Mouse (Mus musculus): ENCODE measurements at regions not wholly inside any gene's neighbourhood (a gene's known extent, or its start where the extent isn't known, plus 50 kb on each side); places are given as distances from the start of the nearest gene placed in this dataset.

DNA sequence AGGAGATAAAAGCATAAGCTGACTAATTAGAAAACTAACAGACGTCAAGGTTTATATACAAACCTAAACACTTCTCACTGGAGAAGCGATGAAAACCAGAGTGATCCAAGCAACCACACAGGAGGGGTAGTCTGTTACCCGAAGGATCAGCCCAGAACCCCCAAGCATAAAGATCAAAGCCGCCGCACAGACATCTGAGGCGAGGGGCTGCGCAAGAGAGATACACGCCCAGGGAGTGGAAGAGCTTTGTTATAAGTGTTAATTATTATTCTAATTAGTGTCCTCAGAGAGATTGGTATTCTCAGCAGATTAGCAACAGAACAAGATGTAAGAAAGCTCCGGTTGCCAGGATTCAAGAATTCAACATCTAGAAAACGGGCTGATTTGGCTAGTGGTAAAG lies 281.2 kb downstream of the Atp23 start:
- Histone ChIP-seq H3K9me3 (no peaks in the 10 kb centered on the region), H3K4me2 (peak overlapping the region; percentile 32), H3K36me3 (no peaks in the 10 kb centered on the region), H3K9ac (no peak overlapping the region), H3K4me3 (no peak overlapping the region), H3K27me3 (no peaks in the 10 kb centered on the region), H3K27ac (replicated peaks) (no peak overlapping the region), H3K4me1 (replicated peaks) (peaks cover 9% of the 10 kb centered on the region; the same call in 1 of the 2 replicates)
- WGBS: 31% methylated on average over 10 of the region's 10 CpGs
- ATAC-seq (ENCODE audit: low read depth): no peak

GRCm38 (mm10) chr10:126612226-126612625 lies 288.9 kb downstream of the Atp23 start:
- H3K4me3 ChIP-seq: no peak overlapping the region
- H3K4me2 ChIP-seq: no peak overlapping the region
- H3K36me3 ChIP-seq: no peaks in the 10 kb centered on the region
- H3K9me3 ChIP-seq: no peaks in the 10 kb centered on the region
- no peak for ATAC-seq (ENCODE audit: low read depth)
- no peak overlapping the region for H3K27ac ChIP-seq (replicated peaks)
- no peaks in the 10 kb centered on the region for H3K27me3 ChIP-seq
- no peak overlapping the region for H3K9ac ChIP-seq
- 0 out of 2 replicates have a peak, but pooled peaks cover 9% of the 10 kb centered on the region for H3K4me1 ChIP-seq (replicated peaks)
- WGBS: 64% methylated on average over 4 of the region's 4 CpGs

DNA sequence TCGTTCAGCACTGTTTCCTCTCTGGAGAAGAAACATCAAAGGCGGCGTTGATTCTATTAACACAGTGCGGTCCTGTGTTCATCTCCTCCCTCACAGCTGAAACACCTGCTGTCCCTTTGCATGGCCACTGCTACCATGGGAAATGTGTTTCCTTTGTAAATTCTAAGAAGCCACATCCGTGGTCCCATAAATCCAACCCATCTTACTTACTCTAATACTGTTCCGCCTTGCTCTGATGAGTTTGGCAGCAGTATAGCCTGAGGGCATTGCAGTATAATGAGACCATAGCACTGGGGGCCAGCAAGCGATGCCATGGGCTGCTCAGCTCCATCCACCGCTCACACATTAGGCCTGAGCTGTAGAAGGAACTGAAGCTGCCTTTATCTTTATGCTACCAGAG lies 290.6 kb downstream of the Atp23 start:
- no peak for ATAC-seq (ENCODE audit: low read depth)
- Histone ChIP-seq H3K4me3 (no peak overlapping the region), H3K36me3 (no peaks in the 10 kb centered on the region), H3K9ac (no peak overlapping the region), H3K27me3 (no peaks in the 10 kb centered on the region), H3K4me2 (no peak overlapping the region), H3K27ac (replicated peaks) (no peak overlapping the region), H3K4me1 (replicated peaks) (0 out of 2 replicates have a peak, but pooled peaks cover 9% of the 10 kb centered on the region), H3K9me3 (no peaks in the 10 kb centered on the region)
- WGBS: 57% methylated on average over 8 of the region's 8 CpGs

DNA sequence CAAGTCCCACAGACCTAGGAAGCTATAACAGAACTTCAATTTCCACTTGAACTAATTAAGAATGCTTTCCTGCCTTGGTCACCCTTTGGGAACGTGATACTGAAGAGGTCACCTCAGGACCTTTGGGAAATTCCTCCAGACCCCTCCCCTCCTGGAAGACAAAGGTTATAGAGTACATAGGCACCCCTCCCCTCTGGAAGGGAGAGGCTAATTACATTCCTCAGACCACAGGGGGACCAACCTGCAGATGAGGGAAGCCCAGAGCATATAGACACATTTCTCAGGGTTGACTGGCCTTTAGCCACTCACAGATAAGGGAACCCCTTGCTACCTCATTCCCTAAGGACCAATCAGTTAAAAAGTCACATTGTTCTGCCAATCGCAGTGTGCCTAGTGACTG lies 301.5 kb downstream of the Atp23 start:
- Histone ChIP-seq H3K4me1 (replicated peaks) (no peaks in the 10 kb centered on the region), H3K36me3 (no peaks in the 10 kb centered on the region), H3K4me3 (no peak overlapping the region), H3K27ac (replicated peaks) (no peak overlapping the region), H3K4me2 (no peak overlapping the region), H3K27me3 (no peaks in the 10 kb centered on the region), H3K9me3 (no peaks in the 10 kb centered on the region), H3K9ac (no peak overlapping the region)
- 84% methylated on average over 2 of the region's 2 CpGs for WGBS
- ATAC-seq (ENCODE audit: low read depth): no peak

DNA sequence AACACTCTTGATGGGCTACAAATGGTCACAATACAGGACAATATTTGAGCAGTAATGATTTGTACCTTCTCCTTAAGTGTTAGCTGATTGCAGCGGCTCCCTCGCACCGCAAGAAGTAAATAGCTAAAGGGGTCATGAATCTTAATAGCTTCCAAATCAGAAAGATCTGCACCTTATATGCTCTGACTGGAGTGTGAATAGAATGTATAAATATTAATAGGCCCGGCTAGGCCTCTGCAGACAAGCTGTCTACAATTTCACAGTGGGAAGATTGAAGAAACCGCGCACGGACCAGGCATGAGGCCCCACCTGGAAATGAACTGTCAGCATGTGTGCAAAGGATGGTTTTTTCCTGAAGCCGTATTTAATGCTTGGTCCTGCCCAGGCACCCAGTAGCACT lies 333.0 kb downstream of the Atp23 start:
- Histone ChIP-seq H3K36me3 (no peaks in the 10 kb centered on the region), H3K9me3 (no peaks in the 10 kb centered on the region), H3K9ac (no peak overlapping the region), H3K4me2 (no peak overlapping the region), H3K4me1 (replicated peaks) (no peaks in the 10 kb centered on the region), H3K27ac (replicated peaks) (0 out of 2 replicates have a peak overlapping the region, but pooled peaks have one; percentile 23), H3K27me3 (no peaks in the 10 kb centered on the region), H3K4me3 (no peak overlapping the region)
- WGBS: 56% methylated on average over 8 of the region's 8 CpGs
- ATAC-seq (ENCODE audit: low read depth): no peak

- Histone ChIP-seq H3K4me1 (replicated peaks) (no peaks in the 10 kb centered on the region), H3K9ac (no peak overlapping the region), H3K9me3 (no peaks in the 10 kb centered on the region), H3K4me3 (no peak overlapping the region), H3K4me2 (no peak overlapping the region), H3K27me3 (no peaks in the 10 kb centered on the region), H3K27ac (replicated peaks) (no peak overlapping the region), H3K36me3 (no peaks in the 10 kb centered on the region)
- no peak for ATAC-seq (ENCODE audit: low read depth)
- WGBS: 89% methylated on average over 14 of the region's 14 CpGs
Observed at GRCm38 (mm10) chr10:126565326-126565725, 335.8 kb downstream of the Atp23 start.

DNA sequence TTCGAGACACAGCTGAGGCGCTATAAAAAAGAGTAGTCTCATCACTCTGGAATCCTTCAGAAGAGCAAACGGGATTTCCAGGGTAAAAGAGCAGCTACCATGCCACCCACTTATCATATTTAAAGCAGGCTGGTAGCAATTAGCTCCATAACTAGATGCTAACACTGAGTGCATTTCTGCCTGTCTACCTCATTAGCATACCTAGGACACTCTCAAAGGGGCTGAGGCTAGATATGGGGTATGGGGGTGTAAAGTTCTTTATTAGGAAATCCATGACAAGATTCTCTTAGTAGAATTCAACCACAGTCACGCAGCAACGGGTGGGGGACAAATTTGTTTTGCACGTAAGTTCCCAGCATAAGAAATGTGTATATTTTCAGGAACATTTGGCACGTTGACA lies 346.1 kb downstream of the Atp23 start:
- no peak overlapping the region for H3K9ac ChIP-seq
- H3K4me1 ChIP-seq (replicated peaks): no peaks in the 10 kb centered on the region
- 88% methylated on average over 7 of the region's 7 CpGs for WGBS
- no peak overlapping the region for H3K4me2 ChIP-seq
- H3K9me3 ChIP-seq: no peaks in the 10 kb centered on the region
- H3K36me3 ChIP-seq: no peaks in the 10 kb centered on the region
- no peak for ATAC-seq (ENCODE audit: low read depth)
- no peak overlapping the region for H3K4me3 ChIP-seq
- no peaks in the 10 kb centered on the region for H3K27me3 ChIP-seq
- H3K27ac ChIP-seq (replicated peaks): no peak overlapping the region

DNA sequence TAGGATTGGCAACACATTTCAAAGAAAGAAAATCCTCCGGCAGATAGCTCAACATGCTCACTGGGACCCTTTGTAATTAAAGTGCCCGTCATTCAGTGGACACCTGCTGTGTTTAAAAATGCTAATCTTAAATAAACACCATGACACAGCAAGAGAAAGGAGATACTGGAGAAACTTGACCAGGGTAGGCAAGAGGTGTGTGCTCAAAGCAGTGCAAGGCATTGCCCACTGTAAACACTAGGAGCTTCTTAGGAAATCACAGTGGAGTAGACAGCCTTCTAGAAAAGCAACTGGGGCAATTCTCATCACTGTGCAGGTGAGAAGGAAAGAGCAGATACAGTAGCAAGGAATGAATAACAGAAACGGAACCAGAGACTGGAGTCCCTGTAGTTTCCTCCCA lies 369.2 kb downstream of the Atp23 start:
- Histone ChIP-seq H3K36me3 (no peaks in the 10 kb centered on the region), H3K9ac (no peak overlapping the region), H3K4me2 (no peak overlapping the region), H3K9me3 (no peaks in the 10 kb centered on the region), H3K27ac (replicated peaks) (no peak overlapping the region), H3K4me3 (no peak overlapping the region), H3K27me3 (peaks cover 4% of the 10 kb centered on the region; the same call in 1 of the 2 replicates), H3K4me1 (replicated peaks) (peaks cover 11% of the 10 kb centered on the region)
- WGBS: 39% methylated on average over 3 of the region's 3 CpGs
- ATAC-seq (ENCODE audit: low read depth): no peak

DNA sequence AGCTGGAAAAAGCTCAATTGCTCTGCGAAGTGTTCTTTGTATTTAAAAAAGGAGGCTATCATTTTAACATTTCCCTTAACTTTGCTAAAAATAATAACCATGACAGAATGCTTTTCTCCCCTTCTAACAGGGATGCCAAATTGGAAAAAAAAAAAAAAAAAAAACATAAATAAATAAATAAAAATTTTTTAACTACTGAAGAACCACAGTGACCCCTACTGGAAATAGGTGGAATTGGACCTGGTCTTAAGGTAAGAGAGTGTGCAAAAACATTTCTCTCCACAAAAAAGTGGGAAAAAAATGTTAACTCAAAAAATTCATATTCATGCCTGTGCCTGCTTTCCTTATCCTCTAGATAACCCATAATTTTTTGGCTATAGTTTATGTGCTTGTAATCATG lies 369.8 kb downstream of the Atp23 start:
- H3K4me1 ChIP-seq (replicated peaks): peaks cover 6% of the 10 kb centered on the region
- H3K4me3 ChIP-seq: no peak overlapping the region
- no peak overlapping the region for H3K27ac ChIP-seq (replicated peaks)
- H3K36me3 ChIP-seq: no peaks in the 10 kb centered on the region
- peaks cover 4% of the 10 kb centered on the region; the same call in 1 of the 2 replicates for H3K27me3 ChIP-seq
- no peak overlapping the region for H3K4me2 ChIP-seq
- ATAC-seq (ENCODE audit: low read depth): no peak
- H3K9me3 ChIP-seq: no peaks in the 10 kb centered on the region
- WGBS: 71% methylated on average over 1 of the region's 1 CpGs
- no peak overlapping the region for H3K9ac ChIP-seq

DNA sequence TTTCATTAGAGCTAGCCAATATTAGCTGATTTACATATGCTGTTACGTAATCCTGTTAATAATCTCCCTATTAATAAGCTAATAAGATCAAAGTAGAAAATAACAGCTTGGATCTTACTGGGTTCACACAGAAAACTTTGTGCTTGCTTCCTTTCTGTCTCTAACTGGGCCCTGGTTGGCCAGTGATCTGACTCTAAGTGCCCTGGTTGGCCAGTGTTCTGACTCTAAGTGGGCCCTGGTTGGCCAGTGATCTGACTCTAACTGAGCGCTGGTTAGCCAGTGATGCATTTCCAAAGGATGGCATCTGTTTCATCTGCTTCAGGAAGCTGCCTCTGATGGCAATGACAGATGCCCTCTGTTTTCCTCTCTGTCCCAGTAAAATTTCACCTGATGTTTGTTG lies 372.4 kb downstream of the Atp23 start:
- H3K36me3 ChIP-seq: no peaks in the 10 kb centered on the region
- peaks cover 4% of the 10 kb centered on the region; the same call in 1 of the 2 replicates for H3K4me1 ChIP-seq (replicated peaks)
- H3K27ac ChIP-seq (replicated peaks): no peak overlapping the region
- H3K27me3 ChIP-seq: peaks cover 4% of the 10 kb centered on the region; the same call in 1 of the 2 replicates
- no peak overlapping the region for H3K4me3 ChIP-seq
- H3K4me2 ChIP-seq: no peak overlapping the region
- no peak for ATAC-seq (ENCODE audit: low read depth)
- H3K9me3 ChIP-seq: no peaks in the 10 kb centered on the region
- no peak overlapping the region for H3K9ac ChIP-seq
- 87% methylated on average over 2 of the region's 2 CpGs for WGBS

- Histone ChIP-seq H3K9me3 (no peaks in the 10 kb centered on the region), H3K4me3 (no peak overlapping the region), H3K4me2 (no peak overlapping the region), H3K4me1 (replicated peaks) (peaks cover 16% of the 10 kb centered on the region), H3K9ac (no peak overlapping the region), H3K27ac (replicated peaks) (no peak overlapping the region), H3K36me3 (no peaks in the 10 kb centered on the region), H3K27me3 (peaks cover 4% of the 10 kb centered on the region; the same call in 1 of the 2 replicates)
- WGBS: 17% methylated on average over 5 of the region's 5 CpGs
- no peak for ATAC-seq (ENCODE audit: low read depth)
Observed at GRCm38 (mm10) chr10:126526186-126526585, 375.0 kb downstream of the Atp23 start.

DNA sequence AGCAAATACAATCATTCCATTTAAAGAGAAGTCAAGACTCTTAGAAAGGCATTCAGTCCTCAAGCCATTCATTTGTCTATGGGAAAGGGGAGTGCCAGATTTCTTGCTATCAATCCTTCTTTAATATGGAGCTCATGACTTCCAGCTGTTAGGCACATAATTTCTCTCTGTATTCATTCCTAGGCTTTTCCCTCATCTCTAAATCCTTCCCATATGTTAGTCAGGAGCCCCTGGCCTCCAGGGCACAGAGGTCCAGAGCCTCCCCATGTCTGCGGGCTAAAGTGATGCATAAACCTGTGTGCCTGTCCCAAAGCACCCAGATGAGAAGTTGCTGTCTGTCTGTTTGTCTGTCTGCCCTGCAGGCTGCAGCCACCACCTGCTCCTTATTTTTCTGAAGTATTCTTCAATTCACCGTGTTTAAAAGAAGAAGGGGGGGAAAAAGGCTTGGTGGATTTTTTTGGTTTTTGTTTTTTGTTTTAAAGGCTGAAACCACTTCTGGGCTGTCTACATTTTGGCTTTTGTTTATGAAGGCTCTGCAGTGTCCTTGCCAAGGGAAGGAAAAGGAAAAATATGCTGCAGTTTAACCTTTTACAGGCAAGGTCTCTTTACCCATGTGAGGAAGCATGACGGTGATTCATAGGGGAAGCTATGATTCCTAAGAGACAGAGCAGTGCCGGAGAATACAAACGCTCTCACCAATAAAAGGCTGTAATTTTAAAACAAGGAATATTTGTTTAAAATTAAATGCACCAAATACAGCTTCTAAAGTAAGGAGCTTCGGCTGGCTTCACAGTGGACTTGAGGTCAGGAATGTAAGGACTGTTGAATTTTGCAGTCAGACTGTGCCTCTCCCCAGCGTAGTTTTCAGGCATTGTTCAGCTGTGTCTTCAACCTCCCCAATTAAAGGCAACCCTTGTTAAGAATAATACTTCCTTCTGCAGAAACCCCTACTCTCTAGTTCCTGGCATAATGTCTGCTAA lies 379.0 kb downstream of the Atp23 start:
- Histone ChIP-seq H3K36me3 (no peaks in the 10 kb centered on the region), H3K4me2 (no peak overlapping the region), H3K4me3 (no peak overlapping the region), H3K27ac (replicated peaks) (no peak overlapping the region), H3K9ac (no peak overlapping the region), H3K4me1 (replicated peaks) (peaks cover 12% of the 10 kb centered on the region), H3K27me3 (no peaks in the 10 kb centered on the region), H3K9me3 (peaks cover 6% of the 10 kb centered on the region; the same call in 1 of the 2 replicates)
- WGBS: 45% methylated on average over 7 of the region's 7 CpGs
- no peak for ATAC-seq (ENCODE audit: low read depth)

Measured in neural tube, embryonic 13.5 days (tissue).